Mouse (Mus musculus): Measurements from ENCODE around the gene L1td1. TPM values are rescaled to one million over a fixed set of nuclear protein-coding genes. Genes with fewer than 3 reads are reported as not detected.

The L1td1 gene
- total RNA-seq, 2 experiments from 2014 or later = not detected

Other genes with a start within 250 kb of the L1td1 start
- 1 to 10 TPM; 2.4 to 2.7 TPM for gene Kank4, start 90.8 kb downstream of the L1td1 start, total RNA-seq (2021)
- gene I0C0044D17Rik, start 97.1 kb downstream of the L1td1 start, total RNA-seq (2021) = not detected
- gene Usp1, start 197.1 kb downstream of the L1td1 start, total RNA-seq (2021) = 10 to 100 TPM; 20.1 to 21.4 TPM

Measured in left cerebral cortex, postnatal 25 days (tissue).